Mouse (Mus musculus): ENCODE measurements around the gene Mfap1a.

GRCm38 (mm10) chr2:121443068-121443349, 63.5 kb downstream of the Mfap1a start:
- TF ChIP-seq TAL1 (IDR thresholded peaks at IDR 0.05; ENCODE audit: low read length) (no peak), GATA1 (IDR thresholded peaks at IDR 0.05; ENCODE audit: low read length) (no peak)
